Mouse (Mus musculus): Measurements from ENCODE around the gene Bhlhe40. TPM values are rescaled to one million over a fixed set of nuclear protein-coding genes. Genes with fewer than 3 reads are reported as not detected.

The Bhlhe40 gene
- polyA plus RNA-seq (2014; fragmentation: Illumina TruSeq; extraction: RNeasy Lipid Tissue Mini Kit (QIAGEN cat#74804); ENCODE audit: low read depth, low replicate concordance) = 49.7 TPM

GRCm38 (mm10) chr6:108660206-108660877 lies at the start of gene Bhlhe40:
TSS of gene Bhlhe40 (plus strand) at chr6:108660629.

Other genes starting within 250 kb of the Bhlhe40 start
- gene Arl8b, start 122.5 kb downstream of the Bhlhe40 start, polyA plus RNA-seq (2014; fragmentation: Illumina TruSeq; extraction: RNeasy Lipid Tissue Mini Kit (QIAGEN cat#74804); ENCODE audit: low read depth, low replicate concordance) = 133 TPM
- gene Edem1, start 168.0 kb downstream of the Bhlhe40 start, polyA plus RNA-seq (2014; fragmentation: Illumina TruSeq; extraction: RNeasy Lipid Tissue Mini Kit (QIAGEN cat#74804); ENCODE audit: low read depth, low replicate concordance) = 223 TPM